Mouse (Mus musculus): Measurements from ENCODE around the gene Mcam. TPM values are rescaled to one million over a fixed set of nuclear protein-coding genes. Genes with fewer than 3 reads are reported as not detected.

Gene Mcam
- polyA plus RNA-seq, 1 experiment from 2014 or later: 39.7 TPM

GRCm38 (mm10) chr9:44093612-44094503 is 40.4 kb upstream of the Mcam start:
- Histone ChIP-seq H3K4me1 (ENCODE audit: control insufficient read depth, insufficient read depth, low read length) (peaks cover 17% of the 10 kb centered on the region), H3K4me3 (ENCODE audit: low read length) (no peak overlapping the region), H3K36me3 (ENCODE audit: control insufficient read depth, insufficient read depth, low read length) (peaks cover 21% of the 10 kb centered on the region; the same call in 1 of the 2 replicates), H3K27ac (ENCODE audit: low read depth, low read length) (no peak overlapping the region), H3K9me3 (ENCODE audit: control insufficient read depth, low read length) (no peaks in the 10 kb centered on the region), H3K27me3 (ENCODE audit: control insufficient read depth, insufficient read depth, low read length) (no peaks in the 10 kb centered on the region), H3K4me2 (replicated peaks; ENCODE audit: low read depth, low read length) (peak overlapping the region; percentile 19; the same call in 1 of the 2 replicates), H3K9ac (ENCODE audit: low read depth, low read length) (no peak overlapping the region)
- peak; percentile 80 for ATAC-seq (ENCODE audit: low FRiP score, low TSS enrichment)
- WGBS: 35% methylated on average over 24 of the region's 24 CpGs

GRCm38 (mm10) chr9:44094737-44095136 is 39.5 kb upstream of the Mcam start:
- no peaks in the 10 kb centered on the region for H3K9me3 ChIP-seq (ENCODE audit: control insufficient read depth, low read length)
- H3K4me3 ChIP-seq (ENCODE audit: low read length): no peak overlapping the region
- H3K27me3 ChIP-seq (ENCODE audit: control insufficient read depth, insufficient read depth, low read length): no peaks in the 10 kb centered on the region
- H3K4me1 ChIP-seq (ENCODE audit: control insufficient read depth, insufficient read depth, low read length): peaks cover 10% of the 10 kb centered on the region
- peaks cover 21% of the 10 kb centered on the region; the same call in 1 of the 2 replicates for H3K36me3 ChIP-seq (ENCODE audit: control insufficient read depth, insufficient read depth, low read length)
- 83% methylated on average over 3 of the region's 3 CpGs for WGBS
- no peak overlapping the region for H3K4me2 ChIP-seq (replicated peaks; ENCODE audit: low read depth, low read length)
- H3K27ac ChIP-seq (ENCODE audit: low read depth, low read length): no peak overlapping the region
- H3K9ac ChIP-seq (ENCODE audit: low read depth, low read length): no peak overlapping the region
- no peak for ATAC-seq (ENCODE audit: low FRiP score, low TSS enrichment)

- 90% methylated on average over 9 of the region's 9 CpGs for WGBS
Measured at GRCm38 (mm10) chr9:44095781-44096180, 38.5 kb upstream of the Mcam start.

GRCm38 (mm10) chr9:44096536-44096935 is 37.7 kb upstream of the Mcam start:
- ATAC-seq (ENCODE audit: low FRiP score, low TSS enrichment): no peak
- no peak overlapping the region for H3K4me3 ChIP-seq (ENCODE audit: low read length)
- no peak overlapping the region for H3K4me2 ChIP-seq (replicated peaks; ENCODE audit: low read depth, low read length)
- no peak overlapping the region for H3K9ac ChIP-seq (ENCODE audit: low read depth, low read length)
- H3K27ac ChIP-seq (ENCODE audit: low read depth, low read length): no peak overlapping the region
- WGBS: 44% methylated on average over 9 of the region's 9 CpGs
- H3K4me1 ChIP-seq (ENCODE audit: control insufficient read depth, insufficient read depth, low read length): peaks cover 7% of the 10 kb centered on the region
- peaks cover 20% of the 10 kb centered on the region; the same call in 1 of the 2 replicates for H3K36me3 ChIP-seq (ENCODE audit: control insufficient read depth, insufficient read depth, low read length)
- no peaks in the 10 kb centered on the region for H3K9me3 ChIP-seq (ENCODE audit: control insufficient read depth, low read length)
- no peaks in the 10 kb centered on the region for H3K27me3 ChIP-seq (ENCODE audit: control insufficient read depth, insufficient read depth, low read length)

More at GRCm38 (mm10) chr9:44095781-44096180, 38.5 kb upstream of the Mcam start:
- no peak for ATAC-seq (ENCODE audit: low FRiP score, low TSS enrichment)
- H3K4me2 ChIP-seq (replicated peaks; ENCODE audit: low read depth, low read length): no peak overlapping the region
- no peak overlapping the region for H3K27ac ChIP-seq (ENCODE audit: low read depth, low read length)
- no peaks in the 10 kb centered on the region for H3K27me3 ChIP-seq (ENCODE audit: control insufficient read depth, insufficient read depth, low read length)
- peaks cover 21% of the 10 kb centered on the region; the same call in 1 of the 2 replicates for H3K36me3 ChIP-seq (ENCODE audit: control insufficient read depth, insufficient read depth, low read length)
- no peak overlapping the region for H3K4me3 ChIP-seq (ENCODE audit: low read length)
- no peaks in the 10 kb centered on the region for H3K9me3 ChIP-seq (ENCODE audit: control insufficient read depth, low read length)
- H3K4me1 ChIP-seq (ENCODE audit: control insufficient read depth, insufficient read depth, low read length): peaks cover 4% of the 10 kb centered on the region; the same call in 1 of the 2 replicates
- no peak overlapping the region for H3K9ac ChIP-seq (ENCODE audit: low read depth, low read length)

- Histone ChIP-seq H3K4me2 (replicated peaks; ENCODE audit: low read depth, low read length) (no peak within 1 kb of the TSS), H3K4me3 (ENCODE audit: low read length) (no peak within 1 kb of the TSS), H3K9ac (ENCODE audit: low read depth, low read length) (no peak within 1 kb of the TSS), H3K4me1 (ENCODE audit: control insufficient read depth, insufficient read depth, low read length) (peaks cover 10% of the 10 kb centered on the region), H3K27ac (ENCODE audit: low read depth, low read length) (no peak within 1 kb of the TSS), H3K27me3 (ENCODE audit: control insufficient read depth, insufficient read depth, low read length) (no peaks in the 10 kb centered on the region), H3K36me3 (ENCODE audit: control insufficient read depth, insufficient read depth, low read length) (peaks cover 16% of the 10 kb centered on the region), H3K9me3 (ENCODE audit: control insufficient read depth, low read length) (no peaks in the 10 kb centered on the region)
- 0 out of 2 replicates have a peak, but pooled peaks have one; percentile 18 for ATAC-seq (ENCODE audit: low FRiP score, low TSS enrichment)
- 37% methylated on average over 9 of the region's 9 CpGs for WGBS
Measured at GRCm38 (mm10) chr9:44101490-44101889, 32.8 kb upstream of the Mcam start, which contains the start of gene Mfrp. Mfrp (plus strand) TSS chr9:44101729.

- Histone ChIP-seq H3K36me3 (ENCODE audit: control insufficient read depth, insufficient read depth, low read length) (peaks cover 29% of the 10 kb centered on the region), H3K27ac (ENCODE audit: low read depth, low read length) (no peak overlapping the region), H3K4me1 (ENCODE audit: control insufficient read depth, insufficient read depth, low read length) (peaks cover 42% of the 10 kb centered on the region), H3K27me3 (ENCODE audit: control insufficient read depth, insufficient read depth, low read length) (no peaks in the 10 kb centered on the region), H3K4me2 (replicated peaks; ENCODE audit: low read depth, low read length) (no peak overlapping the region), H3K9me3 (ENCODE audit: control insufficient read depth, low read length) (no peaks in the 10 kb centered on the region), H3K4me3 (ENCODE audit: low read length) (no peak overlapping the region), H3K9ac (ENCODE audit: low read depth, low read length) (no peak overlapping the region)
- WGBS: 92% methylated on average over 7 of the region's 7 CpGs
- no peak for ATAC-seq (ENCODE audit: low FRiP score, low TSS enrichment)
Measured at GRCm38 (mm10) chr9:44104881-44105280, 29.4 kb upstream of the Mcam start.

- Histone ChIP-seq H3K4me2 (replicated peaks; ENCODE audit: low read depth, low read length) (no peak overlapping the region), H3K4me1 (ENCODE audit: control insufficient read depth, insufficient read depth, low read length) (peaks cover 49% of the 10 kb centered on the region), H3K4me3 (ENCODE audit: low read length) (no peak overlapping the region), H3K9me3 (ENCODE audit: control insufficient read depth, low read length) (no peaks in the 10 kb centered on the region), H3K9ac (ENCODE audit: low read depth, low read length) (no peak overlapping the region), H3K27ac (ENCODE audit: low read depth, low read length) (no peak overlapping the region), H3K36me3 (ENCODE audit: control insufficient read depth, insufficient read depth, low read length) (peaks cover 32% of the 10 kb centered on the region), H3K27me3 (ENCODE audit: control insufficient read depth, insufficient read depth, low read length) (no peaks in the 10 kb centered on the region)
- WGBS: 80% methylated on average over 10 of the region's 10 CpGs
- no peak for ATAC-seq (ENCODE audit: low FRiP score, low TSS enrichment)
Measured at GRCm38 (mm10) chr9:44105781-44106180, 28.5 kb upstream of the Mcam start.

GRCm38 (mm10) chr9:44106182-44106581 is 28.1 kb upstream of the Mcam start:
- peaks cover 49% of the 10 kb centered on the region for H3K4me1 ChIP-seq (ENCODE audit: control insufficient read depth, insufficient read depth, low read length)
- no peaks in the 10 kb centered on the region for H3K9me3 ChIP-seq (ENCODE audit: control insufficient read depth, low read length)
- no peak for ATAC-seq (ENCODE audit: low FRiP score, low TSS enrichment)
- H3K4me3 ChIP-seq (ENCODE audit: low read length): no peak overlapping the region
- peaks cover 32% of the 10 kb centered on the region for H3K36me3 ChIP-seq (ENCODE audit: control insufficient read depth, insufficient read depth, low read length)
- H3K9ac ChIP-seq (ENCODE audit: low read depth, low read length): no peak overlapping the region
- H3K27ac ChIP-seq (ENCODE audit: low read depth, low read length): no peak overlapping the region; the same call in 1 of the 2 replicates
- H3K27me3 ChIP-seq (ENCODE audit: control insufficient read depth, insufficient read depth, low read length): no peaks in the 10 kb centered on the region
- 85% methylated on average over 7 of the region's 7 CpGs for whole genome bisulfite sequencing
- H3K4me2 ChIP-seq (replicated peaks; ENCODE audit: low read depth, low read length): no peak overlapping the region

GRCm38 (mm10) chr9:44106596-44106995 is 27.7 kb upstream of the Mcam start:
- Histone ChIP-seq H3K9ac (ENCODE audit: low read depth, low read length) (no peak overlapping the region; the same call in 1 of the 2 replicates), H3K4me1 (ENCODE audit: control insufficient read depth, insufficient read depth, low read length) (peaks cover 46% of the 10 kb centered on the region), H3K27ac (ENCODE audit: low read depth, low read length) (peak overlapping the region; percentile 57; the same call in 1 of the 2 replicates), H3K36me3 (ENCODE audit: control insufficient read depth, insufficient read depth, low read length) (peaks cover 32% of the 10 kb centered on the region), H3K27me3 (ENCODE audit: control insufficient read depth, insufficient read depth, low read length) (no peaks in the 10 kb centered on the region), H3K4me2 (replicated peaks; ENCODE audit: low read depth, low read length) (no peak overlapping the region), H3K4me3 (ENCODE audit: low read length) (no peak overlapping the region), H3K9me3 (ENCODE audit: control insufficient read depth, low read length) (no peaks in the 10 kb centered on the region)
- no peak for ATAC-seq (ENCODE audit: low FRiP score, low TSS enrichment)
- 73% methylated on average over 4 of the region's 4 CpGs for WGBS
